Mouse (Mus musculus): ENCODE results near the gene Ptx3.

Ptx3 gene

GRCm38 (mm10) chr3:66219655-66220191 is at the start of gene Ptx3:
TSS of gene Ptx3 (plus strand) at chr3:66219910.
- ChIA-PET CTCF (interaction anchor here in 1 of 4 experiments (1.4 kb wide), 1 partner anchor 17 kb away, joined by 4 read pairs; no protein-coding TSS in a partner anchor), POLR2A (interaction anchor here in 1 of 4 experiments (1.4 kb wide), 1 partner anchor 245 kb away, joined by 3 read pairs; no protein-coding TSS in a partner anchor)

- ChIA-PET CTCF (interaction anchor here in 1 of 4 experiments (0.6 kb wide), 1 partner anchor 599 kb away, joined by 4 read pairs; no protein-coding TSS in a partner anchor), POLR2A (no interaction called here)
Measured at GRCm38 (mm10) chr3:66172907-66173306, 46.8 kb upstream of the Ptx3 start.

- CTCF ChIA-PET: no interaction called here
- POLR2A ChIA-PET: no interaction called here
Measured at GRCm38 (mm10) chr3:66179647-66180046, 40.1 kb upstream of the Ptx3 start.

GRCm38 (mm10) chr3:66193910-66194562 is 25.7 kb upstream of the Ptx3 start:
- ChIA-PET CTCF (no interaction called here), POLR2A (no interaction called here)

- POLR2A ChIA-PET: no interaction called here
Measured at GRCm38 (mm10) chr3:66208836-66209573, 10.7 kb upstream of the Ptx3 start.

GRCm38 (mm10) chr3:66213524-66213923 is 6.2 kb upstream of the Ptx3 start:
- POLR2A ChIA-PET: no interaction called here

More at GRCm38 (mm10) chr3:66208836-66209573, 10.7 kb upstream of the Ptx3 start:
- CTCF ChIA-PET: no interaction called here

GRCm38 (mm10) chr3:66215759-66216158 is 4.0 kb upstream of the Ptx3 start:
- ChIA-PET POLR2A (no interaction called here), CTCF (no interaction called here)

More at GRCm38 (mm10) chr3:66213524-66213923, 6.2 kb upstream of the Ptx3 start:
- CTCF ChIA-PET: no interaction called here

- POLR2A ChIA-PET: interaction anchor here in 2 of 4 experiments (0.6 to 1.4 kb wide), 3 partner anchors 246 to 264 kb away, joined by 3 read pairs; no protein-coding TSS in a partner anchor
- CTCF ChIA-PET: interaction anchor here in 2 of 4 experiments (0.8 to 1.4 kb wide), 3 partner anchors 16 to 841 kb away, joined by 3 to 5 read pairs (median 4); no protein-coding TSS in a partner anchor
Measured at GRCm38 (mm10) chr3:66220554-66221242, 988 bp downstream of the Ptx3 start.

- CTCF ChIA-PET: interaction anchor here in 3 of 4 experiments (0.7 to 1.4 kb wide), 4 partner anchors 15 to 841 kb away, joined by 3 to 8 read pairs (median 4); no protein-coding TSS in a partner anchor
- POLR2A ChIA-PET: interaction anchor here in 1 of 4 experiments (0.6 to 1.4 kb wide), 2 partner anchors 246 to 264 kb away, joined by 3 read pairs; no protein-coding TSS in a partner anchor
Measured at GRCm38 (mm10) chr3:66221243-66221611, 1.5 kb downstream of the Ptx3 start.

GRCm38 (mm10) chr3:66224931-66225537 is 5.3 kb downstream of the Ptx3 start:
- POLR2A ChIA-PET: interaction anchor here in 1 of 4 experiments (0.7 kb wide), 1 partner anchor 9 kb away, joined by 3 read pairs; no protein-coding TSS in a partner anchor

GRCm38 (mm10) chr3:66236234-66236871 is 16.6 kb downstream of the Ptx3 start:
- CTCF ChIA-PET: interaction anchor here in 3 of 4 experiments (0.6 to 1.2 kb wide), 4 partner anchors 16 to 1077 kb away, joined by 3 to 4 read pairs (median 3); no protein-coding TSS in a partner anchor
- POLR2A ChIA-PET: interaction anchor here in 1 of 4 experiments (0.6 to 0.7 kb wide), 2 partner anchors 56 to 767 kb away, joined by 3 to 4 read pairs; no protein-coding TSS in a partner anchor

More at GRCm38 (mm10) chr3:66224931-66225537, 5.3 kb downstream of the Ptx3 start:
- CTCF ChIA-PET: no interaction called here

- ChIA-PET POLR2A (interaction anchor here in 1 of 4 experiments (0.6 kb wide), 1 partner anchor 16 kb away, joined by 3 read pairs; no protein-coding TSS in a partner anchor), CTCF (no interaction called here)
Measured at GRCm38 (mm10) chr3:66240476-66240875, 20.8 kb downstream of the Ptx3 start.

GRCm38 (mm10) chr3:66251842-66252241 is 32.1 kb downstream of the Ptx3 start:
- ChIA-PET CTCF (no interaction called here), POLR2A (interaction anchor here in 1 of 4 experiments (0.5 kb wide), 1 partner anchor 649 kb away, joined by 3 read pairs; no protein-coding TSS in a partner anchor)

GRCm38 (mm10) chr3:66254504-66255105 is 34.9 kb downstream of the Ptx3 start:
- ChIA-PET CTCF (no interaction called here), POLR2A (no interaction called here)

- POLR2A ChIA-PET: no interaction called here
- CTCF ChIA-PET: interaction anchor here in 1 of 4 experiments (1.4 kb wide), 1 partner anchor 70 kb away, joined by 5 read pairs; no protein-coding TSS in a partner anchor
Measured at GRCm38 (mm10) chr3:66262319-66262718, 42.6 kb downstream of the Ptx3 start.

GRCm38 (mm10) chr3:66263270-66263669 is 43.6 kb downstream of the Ptx3 start:
- CTCF ChIA-PET: no interaction called here

More at GRCm38 (mm10) chr3:66263270-66263669, 43.6 kb downstream of the Ptx3 start:
- POLR2A ChIA-PET: no interaction called here
